Mouse (Mus musculus) adrenal gland, adult (tissue): ENCODE results near the gene Rnf181.

ENCODE experiments used
- DNase-seq, 2 experiments: peaks; one replicate each; pipeline ENCODE4 v3.0.0; 2022 to 2023; ENCODE audit warnings: low spot score in 1 of 2; ENCODE audit not compliant: inconsistent age in 2 of 2

Rnf181 gene

DNA sequence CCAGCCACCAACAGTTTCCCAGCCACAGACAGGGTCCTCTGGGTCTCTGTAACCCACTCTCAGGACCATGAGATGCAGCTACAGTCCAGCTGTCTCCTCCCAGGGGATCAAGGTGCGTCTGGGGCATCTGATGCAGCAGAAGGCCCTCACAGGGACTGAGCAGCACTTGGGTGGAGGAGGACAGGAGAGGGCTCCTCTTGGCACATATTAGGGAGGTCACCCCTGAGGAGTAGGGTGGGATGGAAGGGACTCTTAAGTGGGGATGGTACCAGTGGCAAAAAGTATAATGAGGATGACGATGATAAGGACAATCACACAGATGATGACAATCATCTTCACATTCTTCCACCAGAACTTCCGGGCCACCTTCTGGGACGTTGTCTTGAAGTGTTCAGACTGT, 18.5 kb upstream of the Rnf181 start:
- no peak for DNase-seq

DNA sequence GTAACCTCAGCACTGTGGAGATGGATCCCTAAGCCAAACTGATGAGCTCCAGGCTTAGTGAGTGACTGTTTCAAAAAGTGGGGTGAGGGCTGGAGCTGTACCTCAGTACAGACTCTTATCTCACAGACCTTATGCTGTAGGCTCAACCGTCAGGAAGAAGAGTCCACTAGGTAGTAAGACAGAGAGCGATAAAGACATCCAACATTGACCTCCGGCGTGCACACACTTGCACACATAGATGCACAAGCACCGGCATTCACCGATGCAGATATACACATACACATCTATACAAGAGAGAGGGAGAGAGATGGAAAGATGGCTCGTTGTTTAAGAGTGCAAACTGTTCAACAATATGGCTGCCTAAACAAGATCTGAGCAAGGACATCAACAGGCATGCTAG, 17.2 kb upstream of the Rnf181 start:
- DNase-seq, result peak in 1 of 2 experiments; percentile 28

GRCm38 (mm10) chr6:72383142-72383820, 16.5 kb upstream of the Rnf181 start:
- DNase-seq, result peak in 1 of 2 experiments; percentile 61

DNA sequence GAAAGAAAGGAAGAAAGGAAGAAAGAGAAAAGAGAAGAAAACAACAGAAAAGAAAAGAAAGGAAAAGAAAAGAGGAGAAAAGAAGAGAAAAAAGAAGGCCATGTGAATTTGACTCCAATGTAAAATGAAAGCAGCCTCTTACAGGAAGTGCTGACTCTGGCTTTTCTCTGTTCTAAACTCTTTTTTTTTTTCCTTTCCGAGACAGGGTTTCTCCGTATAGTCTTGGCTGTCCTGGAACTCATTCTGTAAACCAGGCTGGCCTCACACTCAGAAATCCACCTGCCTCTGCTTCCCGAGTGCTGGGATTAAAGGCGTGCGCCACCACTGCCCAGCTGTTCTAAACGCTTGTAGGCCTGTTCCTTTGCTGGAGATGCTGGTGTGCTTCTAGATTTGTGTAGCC, 15.7 kb upstream of the Rnf181 start:
- no peak for DNase-seq

DNA sequence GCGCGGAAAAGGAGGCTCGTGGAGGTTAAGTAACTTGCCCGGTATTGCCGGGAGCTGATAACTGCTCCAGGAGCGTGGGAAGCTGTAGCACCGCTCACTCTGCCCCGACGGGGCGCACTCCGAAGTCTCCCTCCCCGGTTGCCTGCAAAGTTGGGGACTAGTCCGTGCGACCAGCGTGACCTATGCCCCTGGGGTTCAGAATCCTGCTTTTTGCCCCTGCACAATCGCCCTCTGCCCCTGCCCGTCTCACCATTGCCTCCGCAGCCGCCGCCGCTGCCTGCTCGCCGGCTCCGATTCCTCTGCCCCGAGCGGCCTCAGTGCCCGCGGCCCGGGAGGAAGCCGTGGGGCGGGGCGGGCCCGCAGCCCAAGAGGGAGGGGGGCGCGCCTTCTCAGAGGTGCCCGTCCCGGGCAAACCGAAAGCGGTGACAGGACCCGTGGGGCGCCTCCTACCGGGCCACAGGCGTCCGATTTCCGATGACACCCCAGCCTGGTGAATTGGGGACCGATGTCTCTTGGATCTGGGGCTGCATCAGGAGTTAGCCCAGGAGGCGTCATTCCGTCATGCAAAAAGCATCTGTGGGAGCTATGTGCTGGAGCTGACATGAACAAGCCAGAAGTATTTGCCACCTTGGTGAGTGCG, 13.5 kb upstream of the Rnf181 start, which contains the start of gene Vamp5:
Gene Vamp5, minus strand, starts transcription at position 338 of the 640 bp plus-strand sequence.
- peak; percentile 92 to 96 for DNase-seq

DNA sequence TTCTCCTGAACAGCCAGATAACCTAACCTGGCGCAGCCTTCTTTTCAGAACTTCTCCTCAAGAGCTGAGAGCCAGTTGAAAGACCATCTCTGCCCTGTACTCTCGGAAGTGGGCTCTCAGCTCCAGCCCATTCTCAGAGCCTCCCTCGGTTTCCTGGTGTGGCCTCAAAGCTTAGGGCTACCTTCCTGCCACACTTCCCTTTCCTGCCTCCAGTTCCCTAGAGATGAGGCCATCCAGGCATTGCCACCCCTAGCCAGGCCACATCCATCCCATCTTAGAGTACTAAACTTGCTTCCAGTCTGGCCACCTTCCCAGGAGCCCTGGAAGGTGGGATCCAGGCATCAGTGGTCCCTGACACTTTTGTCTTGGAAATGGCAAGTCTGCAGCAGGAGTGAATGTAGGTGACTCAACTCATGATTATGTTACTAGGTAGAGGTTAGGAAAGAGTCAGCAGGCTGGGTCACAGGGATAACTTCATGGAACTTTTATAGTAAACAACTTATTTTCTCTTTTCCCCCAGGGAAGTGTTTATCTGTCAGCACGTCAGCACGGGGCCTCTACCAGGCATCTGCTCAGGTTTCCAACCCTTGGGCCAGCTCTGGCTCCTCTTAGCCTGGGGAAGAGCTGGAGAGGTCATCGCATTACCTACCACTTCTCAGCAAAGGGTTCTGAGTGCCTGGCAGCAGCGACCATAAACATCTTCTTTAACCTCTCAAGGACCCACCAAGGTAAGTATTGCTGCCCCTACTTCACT, 12.8 kb upstream of the Rnf181 start:
- DNase-seq, result peak in 1 of 2 experiments; percentile 70

DNA sequence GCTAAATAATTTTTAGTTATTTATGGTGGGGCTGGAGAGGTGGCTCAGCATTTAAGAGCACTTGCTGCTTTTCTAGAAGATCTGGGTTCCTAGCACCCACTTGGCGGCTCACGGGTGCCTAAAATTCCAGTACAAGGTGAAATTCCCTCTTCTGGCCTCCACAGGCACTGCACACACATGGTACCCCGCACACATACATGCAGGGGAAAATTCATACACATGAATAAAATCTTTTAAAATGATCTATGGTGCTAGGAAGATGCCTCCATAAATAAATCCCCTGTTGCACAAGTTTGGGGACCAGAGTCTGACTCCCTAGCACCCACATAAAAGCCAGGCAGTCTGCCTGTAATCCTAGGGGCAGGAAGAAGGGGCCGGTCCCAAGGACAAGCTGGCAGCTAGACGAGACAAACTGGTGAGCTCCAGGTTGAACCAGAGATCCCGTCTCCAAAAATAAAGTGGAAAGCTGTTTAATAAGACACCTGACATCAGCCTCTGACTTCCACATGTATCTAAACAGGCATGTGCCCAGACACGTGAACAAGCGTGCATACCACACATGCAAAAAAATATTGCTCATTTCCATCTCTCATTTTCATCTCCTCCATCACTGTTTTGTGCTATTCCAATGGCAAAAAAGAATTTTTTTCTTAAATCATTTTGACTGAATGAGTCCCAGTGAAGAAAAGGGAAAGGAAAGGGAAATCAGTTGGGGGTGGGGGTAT, 11.9 kb upstream of the Rnf181 start:
- no peak for DNase-seq

DNA sequence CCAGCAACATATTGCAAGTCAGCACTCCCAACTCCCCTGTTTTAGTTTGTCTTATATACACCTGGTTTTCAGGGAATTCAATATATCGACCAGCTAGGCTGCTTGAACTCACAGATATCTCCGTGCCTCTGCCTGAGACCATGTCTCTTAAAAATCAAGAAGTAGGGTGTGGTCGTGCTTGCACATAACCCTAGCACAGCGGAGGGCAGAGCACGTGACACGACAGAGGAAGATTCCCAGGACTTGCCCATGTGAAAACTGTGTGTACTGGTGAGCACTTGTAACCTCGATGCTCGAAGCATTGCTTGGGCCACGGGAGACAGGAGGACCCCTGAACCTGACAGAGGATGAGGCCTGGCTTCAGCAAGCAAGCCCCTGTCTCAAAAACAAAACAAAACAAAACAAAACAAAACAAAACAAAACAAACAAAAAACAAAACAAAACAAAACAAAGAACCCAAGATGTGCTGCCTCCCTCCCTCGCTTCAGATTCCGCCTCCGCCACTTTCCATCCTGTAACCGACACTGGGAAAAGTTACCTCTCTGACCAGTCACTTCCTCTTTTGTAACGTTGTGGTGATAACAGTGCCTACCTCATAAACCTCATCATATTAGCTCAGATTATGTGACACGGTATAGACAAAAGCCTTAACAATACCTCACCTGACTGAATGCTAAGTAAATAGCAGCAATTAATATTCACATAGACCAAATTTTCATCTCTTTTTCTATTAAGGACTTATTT, 8.2 kb upstream of the Rnf181 start:
- no peak for DNase-seq

DNA sequence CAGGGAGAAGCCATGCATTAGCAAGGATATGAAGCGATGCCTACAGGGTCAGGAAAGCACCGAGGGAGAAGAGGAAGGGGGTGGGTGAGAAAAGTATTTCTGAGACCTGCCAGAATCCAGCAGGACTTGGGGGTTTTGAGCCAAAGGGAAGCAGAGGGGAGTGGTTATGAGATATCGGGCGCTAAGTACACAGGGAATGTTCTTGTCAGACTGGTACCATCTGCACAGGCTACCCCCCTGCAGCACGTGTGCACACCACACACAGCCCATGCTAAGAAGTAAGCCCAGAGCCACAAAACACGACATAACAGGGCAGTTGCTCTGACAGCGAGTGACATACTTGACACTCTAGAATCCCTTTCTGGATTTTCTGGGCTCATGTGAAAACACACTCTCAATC, 7.5 kb upstream of the Rnf181 start:
- DNase-seq, result no peak

- peak in 1 of 2 experiments; percentile 50 for DNase-seq
These were observed 6.4 kb upstream of the Rnf181 start for GRCm38 (mm10) chr6:72373184-72373583.

DNA sequence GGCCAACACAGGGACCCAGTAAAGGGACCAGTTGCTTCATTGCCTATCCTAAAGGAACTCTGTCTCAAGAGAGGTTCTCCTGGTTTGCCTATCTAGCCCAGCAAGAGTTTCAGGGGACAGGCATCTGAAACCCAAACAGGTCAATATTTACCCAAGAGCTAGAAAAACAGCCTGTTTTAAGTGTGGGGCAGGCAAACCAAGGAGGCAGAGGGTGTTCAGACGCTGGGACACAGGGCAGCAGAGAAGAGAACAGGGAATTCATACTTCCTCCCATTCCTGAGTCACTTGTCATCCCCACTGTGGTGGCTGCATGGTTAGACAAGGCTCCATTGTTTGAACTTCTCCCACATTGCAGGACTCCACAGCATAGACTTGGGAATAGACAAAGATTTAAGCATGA, 4.8 kb upstream of the Rnf181 start:
- no peak for DNase-seq

DNA sequence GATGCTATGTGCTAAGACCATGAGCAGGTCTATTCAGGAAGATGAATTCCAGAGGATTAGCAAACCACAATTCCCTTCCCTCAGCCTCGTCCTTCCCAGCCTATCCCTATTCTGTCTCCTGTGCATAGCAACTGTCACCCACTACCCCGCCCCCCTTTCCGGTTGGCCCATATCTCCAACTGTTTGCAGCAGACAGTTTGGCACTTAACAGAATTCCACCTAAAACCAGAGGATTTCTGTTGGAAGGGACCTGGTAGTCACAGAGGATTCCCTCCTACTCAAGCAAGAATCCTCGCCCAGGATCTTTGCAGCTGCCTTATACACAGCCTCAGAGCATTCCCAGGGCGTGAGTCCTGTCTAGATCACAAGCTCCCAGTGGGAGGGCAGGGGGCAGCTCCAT, 4.4 kb upstream of the Rnf181 start:
- no peak for DNase-seq

GRCm38 (mm10) chr6:72370091-72370490, 3.3 kb upstream of the Rnf181 start:
- DNase-seq, result peak; percentile 90 to 94

GRCm38 (mm10) chr6:72369557-72369956, 2.8 kb upstream of the Rnf181 start:
- DNase-seq, result no peak

DNA sequence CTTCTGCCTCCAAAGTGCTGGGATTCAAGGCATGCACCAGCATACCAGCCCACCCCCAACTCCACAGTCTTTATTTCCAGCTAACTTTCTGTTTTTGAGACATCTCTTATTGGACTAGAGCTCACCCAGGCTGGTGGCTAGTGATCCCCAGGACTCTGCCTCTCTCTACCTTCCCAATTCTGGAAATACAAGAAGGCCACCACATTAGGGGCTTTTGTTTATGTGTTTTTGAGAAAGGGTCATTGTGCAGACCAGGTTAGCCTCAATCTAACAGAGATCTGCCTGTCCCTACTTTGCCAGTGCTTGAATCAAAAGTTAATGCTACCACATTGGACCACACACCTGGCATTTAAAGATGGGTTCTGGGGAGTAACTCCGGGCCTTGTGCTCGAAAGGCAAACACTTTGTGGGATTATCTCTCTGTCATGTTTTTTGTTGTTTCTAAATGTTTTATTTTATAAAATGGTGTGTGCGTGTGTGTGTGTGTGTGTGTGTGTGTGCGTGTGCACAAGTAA, 761 bp upstream of the Rnf181 start:
- no peak for DNase-seq

DNA sequence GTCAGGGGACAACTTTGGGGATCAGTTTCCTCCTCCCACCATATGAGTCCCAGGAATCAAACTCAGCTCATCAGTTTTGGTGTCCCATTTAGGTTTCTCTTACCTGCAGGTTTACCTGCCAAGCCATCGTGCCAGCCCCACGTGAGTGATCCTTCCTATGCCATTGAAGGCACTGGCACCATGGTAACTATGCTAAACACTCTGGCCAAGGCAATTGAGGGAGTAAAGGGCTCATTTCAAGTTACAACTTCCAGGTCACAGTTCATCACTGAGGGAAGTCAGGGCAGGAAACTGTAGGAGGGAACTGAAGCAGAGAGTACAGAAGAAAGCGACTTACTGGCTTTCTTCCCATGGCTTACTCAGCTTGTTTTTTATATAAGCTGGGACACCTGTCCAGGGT, 452 bp downstream of the Rnf181 start:
- peak in 1 of 2 experiments; percentile 34 for DNase-seq

- no peak for DNase-seq
These were observed 1.8 kb downstream of the Rnf181 start for GRCm38 (mm10) chr6:72364985-72365384.

GRCm38 (mm10) chr6:72364009-72364408, 2.7 kb downstream of the Rnf181 start:
- DNase-seq, result peak in 1 of 2 experiments; percentile 67

- peak; percentile 96 to 98 for DNase-seq
These were observed 4.4 kb downstream of the Rnf181 start for GRCm38 (mm10) chr6:72362132-72363028.
